Mouse (Mus musculus) embryonic facial prominence, embryonic 11.5 days (tissue): ENCODE results near the gene Phldb1. TPM values are rescaled to one million over a fixed set of nuclear protein-coding genes. Genes with fewer than 3 reads are reported as not detected.

Source experiments
- ATAC-seq: fragments of 200-750 bp; cut with Nextera tagmentation; replicated peaks from 2 replicates; pipeline ENCODE4 v1.8.0; 2017; ENCODE audit warnings: low read depth; ENCODE audit not compliant: insufficient number of reproducible peaks, low FRiP score, low TSS enrichment
- DNase-seq: peaks from one replicate; pipeline ENCODE4 v3.0.0-alpha.2; 2015; ENCODE audit warnings: low spot score
- H3K27ac ChIP-seq: fragments of 300-500 bp; sonication (generic); replicated peaks from 2 replicates; pipeline ENCODE4 v1.5.1; 2014; ENCODE audit warnings: mild to moderate bottlenecking, low read depth, low read length, control low read depth
- H3K27me3 ChIP-seq: fragments of 300-500 bp; sonication (generic); 2 replicates; pipeline ENCODE4 v1.6.1; 2014; ENCODE audit warnings: mild to moderate bottlenecking, low read length, moderate library complexity, mixed read lengths; ENCODE audit not compliant: control insufficient read depth, insufficient read depth
- H3K36me3 ChIP-seq: fragments of 300-500 bp; sonication (generic); replicated peaks from 2 replicates; pipeline ENCODE4 v1.6.1; 2014; ENCODE audit warnings: low read depth, mild to moderate bottlenecking, low read length, moderate library complexity, mixed read lengths; ENCODE audit not compliant: control insufficient read depth, insufficient read depth
- H3K4me1 ChIP-seq: fragments of 300-500 bp; sonication (generic); 2 replicates; pipeline ENCODE4 v1.6.1; 2014; ENCODE audit warnings: low read length, mixed read lengths; ENCODE audit not compliant: control insufficient read depth, insufficient read depth
- H3K4me2 ChIP-seq: fragments of 300-500 bp; sonication (generic); 2 replicates; pipeline ENCODE4 v1.6.1; 2014; ENCODE audit warnings: low read depth, mild to moderate bottlenecking, control low read depth, low read length, moderate library complexity
- H3K4me3 ChIP-seq: fragments of 300-500 bp; sonication (generic); 2 replicates; pipeline ENCODE4 v1.5.1; 2014; ENCODE audit warnings: low read depth, low read length, control low read depth
- H3K9ac ChIP-seq: fragments of 300-500 bp; sonication (generic); replicated peaks from 2 replicates; pipeline ENCODE4 v1.6.1; 2014; ENCODE audit warnings: mild to moderate bottlenecking, control low read depth, low read length
- H3K9me3 ChIP-seq: fragments of 300-500 bp; sonication (generic); replicated peaks from 2 replicates; pipeline ENCODE4 v1.6.1; 2016; ENCODE audit warnings: mild to moderate bottlenecking, low read length, inconsistent platforms, mixed read lengths; ENCODE audit not compliant: control insufficient read depth
- WGBS: fragments of 180-500 bp; shearing (Covaris S2); extraction: QIAGEN DNeasy Blood & Tissue Kit; methylation state at CpG from one replicate; pipeline ENCODE4 v1.1.7; 2014; 5-methylcytosine and 5-hydroxymethylcytosine counted together
- polyA plus RNA-seq: library from polyadenylated mRNA; unstranded; fragments of >200 nt; fragmentation: Nextera tagmentation; extraction: Ambion mirVana; gene quantifications from 2 replicates; pipeline ENCODE4 v1.2.1, GENCODE M21; 2014

Gene Phldb1
- polyA plus RNA-seq, 1 experiment from 2014 or later: 27.8 TPM

- H3K9ac ChIP-seq: no peak overlapping the region
- no peak overlapping the region for H3K4me3 ChIP-seq
- 92% methylated on average over 16 of the region's 16 CpGs for WGBS
- no peak overlapping the region for H3K4me2 ChIP-seq
- DNase-seq: no peak
- peaks cover 20% of the 10 kb centered on the region for H3K36me3 ChIP-seq
- no peaks in the 10 kb centered on the region for H3K9me3 ChIP-seq
- no peak for ATAC-seq
- no peak overlapping the region for H3K27ac ChIP-seq
- no peaks in the 10 kb centered on the region for H3K4me1 ChIP-seq
- H3K27me3 ChIP-seq: no peaks in the 10 kb centered on the region
These were observed 37.1 kb downstream of the Phldb1 start for GRCm38 (mm10) chr9:44697866-44698265.

DNA sequence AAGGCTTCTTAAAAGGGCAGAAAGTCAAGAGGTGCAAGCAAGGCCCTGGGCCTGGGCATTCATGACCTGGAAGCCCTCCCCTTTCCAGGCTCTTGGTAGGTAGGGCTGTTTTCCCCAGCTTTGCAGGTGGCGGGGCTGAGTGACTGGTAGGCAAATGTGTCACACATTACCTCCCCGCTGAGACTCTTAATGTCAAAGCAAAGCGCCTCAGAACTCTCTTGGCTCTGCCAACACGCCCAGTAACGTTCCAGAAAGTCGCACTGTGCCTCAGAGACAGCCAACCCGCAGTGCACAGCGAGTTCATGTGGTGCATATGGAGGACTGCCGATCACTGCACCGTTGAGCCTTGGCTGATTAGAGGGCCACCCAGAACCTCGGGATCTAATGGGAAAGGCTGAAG is 41.9 kb downstream of the Phldb1 start:
- Histone ChIP-seq H3K4me2 (no peak overlapping the region), H3K27ac (no peak overlapping the region), H3K9me3 (no peaks in the 10 kb centered on the region), H3K4me3 (no peak overlapping the region), H3K27me3 (no peaks in the 10 kb centered on the region), H3K9ac (no peak overlapping the region), H3K36me3 (peaks cover 20% of the 10 kb centered on the region), H3K4me1 (no peaks in the 10 kb centered on the region)
- 89% methylated on average over 11 of the region's 11 CpGs for WGBS
- no peak for DNase-seq
- no peak for ATAC-seq

DNA sequence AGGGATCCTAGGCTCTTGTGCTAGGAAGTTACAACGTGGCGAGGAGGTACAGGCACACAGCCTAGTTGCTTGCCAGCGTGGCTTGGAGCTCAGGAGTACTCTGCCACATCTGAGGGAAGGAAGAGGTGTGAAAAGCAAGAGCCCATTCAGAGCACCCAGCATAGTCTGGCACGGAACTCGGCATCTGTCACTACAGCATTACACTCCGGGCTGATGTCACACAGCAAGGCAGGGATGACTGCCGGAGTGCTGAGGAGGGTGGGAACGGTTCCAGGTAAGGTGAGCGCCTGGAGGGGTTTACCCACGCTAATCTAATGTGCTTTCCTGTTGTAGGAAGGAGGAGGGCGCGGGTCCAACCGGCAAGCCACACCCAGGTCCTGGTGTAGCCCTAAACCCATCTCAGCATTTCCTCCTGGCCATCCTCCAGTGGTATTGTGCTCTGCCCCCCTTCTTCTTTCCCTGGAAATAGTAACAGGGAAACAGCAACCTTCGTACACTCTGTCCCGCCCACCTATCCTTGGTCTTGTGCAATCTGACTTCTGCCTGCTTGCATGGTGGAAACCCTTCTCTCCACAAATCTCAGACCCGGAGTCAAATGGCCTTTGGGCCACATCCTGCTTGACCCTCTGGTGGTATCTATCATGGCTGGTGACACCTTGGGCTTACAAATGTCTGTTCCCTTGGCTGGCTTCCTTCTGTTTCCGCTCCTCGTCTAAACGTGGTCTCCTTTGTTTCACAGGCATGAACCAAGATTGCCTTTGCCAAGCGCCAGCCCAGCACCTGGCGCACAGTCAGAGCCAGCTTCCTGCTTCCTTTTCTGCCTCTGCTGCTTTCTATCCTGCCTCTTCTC is 43.1 kb downstream of the Phldb1 start:
- Histone ChIP-seq H3K27me3 (no peaks in the 10 kb centered on the region), H3K36me3 (peaks cover 13% of the 10 kb centered on the region), H3K9ac (no peak overlapping the region), H3K4me1 (no peaks in the 10 kb centered on the region), H3K9me3 (no peaks in the 10 kb centered on the region), H3K4me2 (no peak overlapping the region), H3K27ac (no peak overlapping the region), H3K4me3 (no peak overlapping the region)
- WGBS: 87% methylated on average over 21 of the region's 21 CpGs
- ATAC-seq: no peak
- DNase-seq: no peak

DNA sequence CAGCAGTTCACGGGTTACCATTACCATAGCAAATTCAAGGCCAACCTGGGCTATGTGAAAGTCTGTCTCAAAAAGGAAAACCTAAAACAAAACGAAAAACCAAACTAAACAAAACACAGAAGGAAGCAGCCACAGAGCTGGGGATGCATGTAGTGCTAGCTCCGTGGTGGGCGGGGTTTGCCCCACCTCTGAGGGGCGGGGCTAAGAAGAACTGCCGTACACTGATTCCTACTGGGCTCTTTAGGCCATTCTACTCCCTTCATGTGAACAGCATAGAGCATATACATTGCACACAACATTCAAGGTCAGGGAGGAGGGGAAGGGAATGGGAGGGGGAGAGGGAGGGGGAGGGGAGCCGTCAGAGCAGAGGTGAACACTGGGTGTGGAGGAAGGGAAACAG is 44.4 kb downstream of the Phldb1 start:
- 52% methylated on average over 7 of the region's 7 CpGs for WGBS

DNA sequence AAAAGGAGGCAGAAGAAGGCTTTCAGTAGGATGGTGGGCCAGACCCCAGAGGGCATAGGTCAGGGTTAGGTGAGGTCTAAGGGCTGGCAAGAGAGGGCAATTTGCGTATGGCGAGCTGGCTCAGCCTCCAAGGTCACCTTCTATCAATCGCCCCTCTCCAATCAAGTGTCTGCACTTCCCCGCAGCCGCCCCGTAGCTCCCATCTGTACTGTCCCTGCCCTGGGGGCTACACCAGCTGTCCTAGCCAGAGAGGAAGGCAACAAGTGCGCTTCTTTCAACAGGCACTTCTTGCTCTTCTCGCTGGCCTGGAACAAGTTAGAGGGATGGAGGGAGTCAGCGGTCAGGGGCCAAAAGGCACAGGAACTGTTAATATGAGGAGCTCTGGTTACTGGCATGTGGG is 47.0 kb downstream of the Phldb1 start:
- no peaks in the 10 kb centered on the region for H3K4me1 ChIP-seq
- no peak overlapping the region for H3K4me2 ChIP-seq
- DNase-seq: no peak
- H3K27me3 ChIP-seq: no peaks in the 10 kb centered on the region
- no peak overlapping the region for H3K4me3 ChIP-seq
- no peak for ATAC-seq
- no peaks in the 10 kb centered on the region; the same call in 1 of the 2 replicates for H3K36me3 ChIP-seq
- H3K9me3 ChIP-seq: no peaks in the 10 kb centered on the region
- H3K9ac ChIP-seq: no peak overlapping the region
- no peak overlapping the region for H3K27ac ChIP-seq
- WGBS: 55% methylated on average over 9 of the region's 9 CpGs

More for the DNA sequence above, 44.4 kb downstream of the Phldb1 start:
- Histone ChIP-seq H3K36me3 (peaks cover 7% of the 10 kb centered on the region), H3K4me2 (no peak overlapping the region), H3K4me3 (no peak overlapping the region), H3K9me3 (no peaks in the 10 kb centered on the region), H3K4me1 (no peaks in the 10 kb centered on the region), H3K9ac (no peak overlapping the region), H3K27me3 (no peaks in the 10 kb centered on the region), H3K27ac (no peak overlapping the region)
- 0 out of 2 replicates have a peak, but pooled peaks have one; percentile 37 for ATAC-seq
- DNase-seq: peak; percentile 24

- 53% methylated on average over 5 of the region's 5 CpGs for WGBS
- no peak overlapping the region for H3K27ac ChIP-seq
- no peak overlapping the region for H3K4me3 ChIP-seq
- no peak for ATAC-seq
- H3K4me2 ChIP-seq: no peak overlapping the region
- no peaks in the 10 kb centered on the region for H3K4me1 ChIP-seq
- no peaks in the 10 kb centered on the region; the same call in 1 of the 2 replicates for H3K36me3 ChIP-seq
- no peaks in the 10 kb centered on the region for H3K9me3 ChIP-seq
- no peak overlapping the region for H3K9ac ChIP-seq
- peak; percentile 30 for DNase-seq
- H3K27me3 ChIP-seq: no peaks in the 10 kb centered on the region
These were observed 48.4 kb downstream of the Phldb1 start for GRCm38 (mm10) chr9:44686638-44687037.

DNA sequence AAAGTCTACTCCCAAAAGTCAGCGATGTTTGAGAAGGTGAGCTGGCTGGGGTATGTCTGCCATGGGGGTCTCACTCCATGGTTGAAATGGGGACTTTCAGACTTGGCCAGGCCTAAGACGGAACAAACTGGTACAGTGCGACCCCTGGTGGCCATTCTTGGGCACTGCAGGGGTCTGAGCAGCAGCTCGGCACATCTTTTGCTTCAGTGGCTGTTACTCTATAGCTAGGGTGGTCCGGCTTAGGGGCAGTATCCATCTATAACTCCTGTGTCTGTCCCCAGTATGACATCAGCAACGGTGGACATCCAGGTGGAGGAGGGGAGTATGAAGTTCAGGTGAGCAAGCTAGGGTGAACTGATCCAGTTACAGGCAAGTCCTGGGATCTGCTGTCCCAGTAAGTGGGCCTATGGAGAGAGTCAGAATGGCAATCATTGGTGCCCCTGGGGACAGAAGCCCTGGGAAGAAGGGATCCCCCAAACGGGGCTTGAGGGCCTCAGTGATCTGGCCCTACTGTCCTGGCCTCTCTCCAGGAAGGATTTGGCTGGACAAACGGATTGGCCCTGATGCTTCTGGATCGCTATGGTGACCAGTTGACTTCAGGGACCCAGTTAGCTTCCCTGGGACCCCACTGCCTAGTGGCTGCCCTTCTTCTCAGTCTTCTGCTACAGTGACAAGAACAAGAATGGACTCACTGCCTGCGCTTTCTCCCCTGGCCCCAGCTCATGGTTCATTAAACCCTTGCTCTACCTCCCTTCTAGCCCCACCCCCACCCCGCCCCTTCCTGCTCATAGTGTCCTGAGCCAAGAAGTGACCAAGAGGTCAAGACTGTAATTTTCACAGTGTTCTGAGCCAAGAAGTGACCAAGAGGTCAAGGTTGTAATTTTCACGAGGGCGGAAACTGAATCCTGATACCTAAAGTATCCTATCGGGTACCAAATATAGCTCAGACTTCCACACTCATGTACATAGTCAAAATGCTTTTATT is 49.4 kb downstream of the Phldb1 start:
- Histone ChIP-seq H3K4me1 (no peaks in the 10 kb centered on the region), H3K27ac (no peak overlapping the region), H3K4me3 (no peak overlapping the region), H3K9me3 (no peaks in the 10 kb centered on the region), H3K4me2 (no peak overlapping the region), H3K9ac (no peak overlapping the region), H3K36me3 (no peaks in the 10 kb centered on the region), H3K27me3 (no peaks in the 10 kb centered on the region)
- peak; percentile 61; the same call in 1 of the 2 replicates for ATAC-seq
- 30% methylated on average over 14 of the region's 14 CpGs for WGBS
- peak; percentile 88 for DNase-seq
